Mouse (Mus musculus) brain, adult 2 months (tissue): ENCODE results near the gene Hist1h3f.

Experiments used
- DNase-seq: peaks from one replicate; pipeline ENCODE4 v3.0.0; 2011; ENCODE audit warnings: low read depth, low spot score

The Hist1h3f gene

GRCm38 (mm10) chr13:23518295-23518603 is 25.6 kb upstream of the Hist1h3f start:
- DNase-seq, result no peak

GRCm38 (mm10) chr13:23518885-23519284 is 25.0 kb upstream of the Hist1h3f start:
- peak; percentile 79 for DNase-seq

GRCm38 (mm10) chr13:23519416-23519815 is 24.4 kb upstream of the Hist1h3f start:
- DNase-seq, result peak; percentile 78

GRCm38 (mm10) chr13:23521703-23522102 is 22.1 kb upstream of the Hist1h3f start:
- peak; percentile 85 for DNase-seq

GRCm38 (mm10) chr13:23523976-23524375 is 19.9 kb upstream of the Hist1h3f start:
- DNase-seq, result no peak

- DNase-seq, result peak; percentile 91
Measured at GRCm38 (mm10) chr13:23524654-23525053, 19.2 kb upstream of the Hist1h3f start.

- no peak for DNase-seq
Measured at GRCm38 (mm10) chr13:23525901-23526300, 18.0 kb upstream of the Hist1h3f start.

- DNase-seq, result peak; percentile 96
Measured at GRCm38 (mm10) chr13:23526312-23526711, 17.5 kb upstream of the Hist1h3f start.

GRCm38 (mm10) chr13:23529005-23529404 is 14.8 kb upstream of the Hist1h3f start:
- DNase-seq, result no peak

- DNase-seq, result no peak
Measured at GRCm38 (mm10) chr13:23529480-23530165, 14.2 kb upstream of the Hist1h3f start.

GRCm38 (mm10) chr13:23530181-23530900 is 13.5 kb upstream of the Hist1h3f start:
- peak; percentile 68 for DNase-seq

GRCm38 (mm10) chr13:23530901-23531875 is 12.7 kb upstream of the Hist1h3f start, which contains the start of gene Hist1h4h:
Gene Hist1h4h, plus strand, starts transcription at chr13:23531050.
- DNase-seq, result peak; percentile 99

GRCm38 (mm10) chr13:23532262-23533075 is 11.4 kb upstream of the Hist1h3f start:
- no peak for DNase-seq

GRCm38 (mm10) chr13:23533560-23534367 is 10.1 kb upstream of the Hist1h3f start, which contains the start of gene Hist1h2af:
Gene Hist1h2af, plus strand, starts transcription at chr13:23533906.
- DNase-seq, result peak; percentile 95

- DNase-seq, result no peak
Measured at GRCm38 (mm10) chr13:23534368-23535131, 9.3 kb upstream of the Hist1h3f start.

GRCm38 (mm10) chr13:23535137-23536075 is 8.4 kb upstream of the Hist1h3f start, which contains the start of gene Hist1h3g:
Gene Hist1h3g, plus strand, starts transcription at chr13:23535422.
- DNase-seq, result peak; percentile 97

- no peak for DNase-seq
Measured at GRCm38 (mm10) chr13:23536076-23536822, 7.6 kb upstream of the Hist1h3f start.
